Mouse (Mus musculus) spleen, postnatal 10 days (tissue): Measurements from ENCODE around the gene Pbrm1.

Experiments
- DNase-seq, 2 experiments: peaks; one replicate each; pipeline ENCODE4 v3.0.0; 2021 to 2022; ENCODE audit warnings: low spot score in 2 of 2

Pbrm1 gene

DNA sequence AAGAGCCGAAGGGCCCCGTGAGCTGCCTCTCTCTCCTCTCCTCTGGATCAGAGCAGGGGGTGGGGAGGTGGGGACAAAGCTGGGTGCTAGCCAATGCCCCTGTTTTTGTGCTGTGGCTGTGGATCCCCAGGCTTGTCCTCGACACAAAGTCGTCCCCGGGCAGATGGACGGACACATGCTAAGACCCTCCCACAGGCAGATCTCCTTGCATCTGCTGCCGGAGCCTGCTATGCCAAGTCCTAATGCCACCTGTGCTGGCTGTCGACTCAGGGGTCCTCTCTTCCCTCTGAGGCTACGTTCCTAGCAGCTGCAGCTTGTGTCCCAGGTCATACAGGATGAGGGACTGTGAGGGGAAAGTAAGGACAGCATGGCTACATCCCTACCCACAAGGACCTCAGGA lies 147.9 kb downstream of the Pbrm1 start:
- DNase-seq, result no peak

DNA sequence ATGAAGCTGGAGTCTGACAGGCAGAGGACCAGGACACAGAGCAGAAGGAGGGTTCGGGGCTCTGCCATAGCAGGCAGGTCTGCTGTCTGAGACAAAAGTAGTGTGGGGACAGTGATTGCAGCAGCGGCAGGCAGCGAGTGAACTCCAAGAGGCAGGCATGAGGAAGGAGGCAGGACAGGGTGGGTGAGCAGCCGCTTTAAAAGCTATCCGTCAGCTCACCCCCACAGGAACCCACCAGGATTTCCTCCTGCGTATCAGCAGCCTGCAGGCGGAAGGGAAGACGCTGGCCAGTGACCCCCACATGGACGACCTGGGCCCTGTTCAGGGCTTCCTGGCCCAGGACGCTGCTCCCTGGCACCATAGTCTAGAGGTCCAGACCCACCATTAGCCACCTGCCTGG lies 149.5 kb downstream of the Pbrm1 start, which contains the start of gene Stab1:
Gene Stab1 (minus strand): TSS at position 217 of the 400 bp plus-strand sequence.
- DNase-seq, result no peak

DNA sequence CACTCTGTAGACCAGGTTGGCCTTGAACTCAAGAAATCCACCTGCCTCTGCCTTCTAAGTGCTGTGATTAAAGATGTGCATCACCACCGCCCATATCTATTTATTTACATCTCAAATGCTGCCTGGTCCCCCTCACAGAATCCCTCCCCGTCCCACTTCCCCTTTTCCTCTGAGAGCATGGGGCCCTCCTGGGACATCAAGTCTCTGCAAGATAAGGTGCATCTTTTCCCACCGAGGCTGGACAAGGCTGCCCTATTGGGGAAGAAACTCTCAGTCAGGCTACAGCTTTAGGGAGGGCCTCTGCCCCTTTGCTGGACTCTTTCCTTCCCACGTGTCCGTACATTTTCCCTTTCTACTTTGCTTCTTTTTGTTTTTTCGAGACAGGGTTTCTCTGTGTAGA lies 150.6 kb downstream of the Pbrm1 start:
- DNase-seq, result no peak

DNA sequence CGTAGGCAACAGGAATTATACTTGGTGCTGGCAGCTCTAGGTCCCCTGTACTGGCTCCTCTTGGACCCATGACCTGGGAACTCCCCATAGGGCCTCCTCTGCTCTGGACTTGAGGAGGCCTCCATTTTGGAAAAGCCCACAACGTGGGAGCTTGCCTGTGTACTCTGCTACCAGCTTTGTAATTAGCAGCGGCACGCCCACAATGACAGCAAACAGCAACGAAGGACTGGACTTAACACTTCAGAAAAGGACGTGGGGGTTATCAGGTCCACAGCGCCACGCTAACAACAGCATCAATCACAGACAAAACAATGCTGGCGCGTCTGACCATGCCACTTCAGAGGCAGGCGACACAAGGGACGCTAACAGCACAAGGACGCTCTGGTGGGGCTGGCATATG lies 152.0 kb downstream of the Pbrm1 start:
- DNase-seq, result no peak
